Mouse (Mus musculus): ENCODE measurements around the gene Stk16.

DNA sequence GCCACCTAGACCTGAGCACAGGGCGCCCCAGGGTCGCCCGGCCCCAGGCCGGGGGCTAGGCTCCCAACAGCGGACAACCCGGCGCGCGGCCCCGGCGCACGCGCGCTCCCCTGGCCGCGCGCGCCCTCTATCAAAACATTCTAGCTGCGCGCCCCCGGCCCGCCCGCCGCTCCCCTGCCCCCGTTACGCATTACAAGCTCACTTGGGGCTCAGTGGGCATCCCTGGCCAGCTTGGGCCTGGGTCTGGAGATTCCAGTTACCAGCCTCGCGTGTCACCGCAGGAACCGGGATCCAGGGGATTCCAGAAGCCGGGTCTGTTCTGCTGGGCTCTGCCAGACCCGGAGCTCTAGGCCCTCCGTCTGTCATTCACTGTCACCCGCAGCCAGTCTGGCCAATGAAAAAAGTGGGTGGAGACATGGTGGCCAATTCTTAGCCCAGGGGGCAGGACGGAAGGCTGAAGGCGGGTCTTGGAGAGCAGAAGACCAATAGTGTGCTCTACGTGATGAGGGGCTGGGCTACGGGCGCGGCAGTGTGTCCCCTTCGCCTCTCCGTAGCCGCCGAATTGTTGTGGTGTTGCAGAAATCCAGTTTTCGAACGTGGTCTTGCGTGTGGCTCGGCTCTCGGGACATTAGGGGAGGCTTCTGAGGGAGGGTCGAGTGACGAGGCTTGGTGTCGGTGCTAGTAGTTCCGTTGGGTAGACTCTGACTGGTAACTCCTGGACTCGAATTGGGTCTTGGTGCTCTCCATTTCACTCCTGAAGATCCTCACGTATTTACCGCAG is 18.8 kb upstream of the Stk16 start, which contains the start of the genes Ankzf1 and Atg9a:
- TF ChIP-seq CTCF (IDR thresholded peaks at IDR 0.05) (peak; percentile 17; the same call in 1 of the 2 replicates), EP300 (IDR thresholded peaks at IDR 0.05) (peak; percentile 53; the same call in 1 of the 2 replicates)

All from lung, postnatal 0 days (tissue).